Mouse (Mus musculus): ENCODE results near the gene Osbpl9.

- no peak for TF ChIP-seq POLR2A (IDR thresholded peaks at IDR 0.05; ENCODE audit: insufficient read depth, low read depth, low read length)
- TF ChIP-seq CTCF (IDR thresholded peaks at IDR 0.05) = no peak
These were observed 10.5 kb downstream of the Osbpl9 start for GRCm38 (mm10) chr4:109191598-109191997.
